Mouse (Mus musculus): Measurements from ENCODE around the gene Prkce. TPM values are rescaled to one million over a fixed set of nuclear protein-coding genes. Genes with fewer than 3 reads are reported as not detected.

Prkce gene
- polyA plus RNA-seq, 1 experiment from 2014 or later: 5.0 TPM

- Histone ChIP-seq H3K9me3 (ENCODE audit: control insufficient read depth, low read length) (no peaks in the 10 kb centered on the region), H3K27me3 (replicated peaks; ENCODE audit: control insufficient read depth, insufficient read depth, low read length) (no peaks in the 10 kb centered on the region), H3K4me3 (ENCODE audit: low read length) (no peak overlapping the region), H3K9ac (ENCODE audit: low read depth, low read length) (no peak overlapping the region), H3K27ac (ENCODE audit: low read length) (no peak overlapping the region), H3K4me2 (ENCODE audit: low read depth, low read length) (no peak overlapping the region), H3K4me1 (ENCODE audit: control insufficient read depth, insufficient read depth, low read length) (no peaks in the 10 kb centered on the region), H3K36me3 (ENCODE audit: control insufficient read depth, insufficient read depth, low read length) (no peaks in the 10 kb centered on the region)
- ATAC-seq: no peak
- WGBS: 77% methylated on average over 3 of the region's 3 CpGs
Measured at GRCm38 (mm10) chr17:86687021-86687420, 519.4 kb downstream of the Prkce start.

- Histone ChIP-seq H3K9me3 (ENCODE audit: control insufficient read depth, low read length) (no peaks in the 10 kb centered on the region), H3K4me2 (ENCODE audit: low read depth, low read length) (no peak overlapping the region), H3K27me3 (replicated peaks; ENCODE audit: control insufficient read depth, insufficient read depth, low read length) (no peaks in the 10 kb centered on the region), H3K27ac (ENCODE audit: low read length) (no peak overlapping the region), H3K36me3 (ENCODE audit: control insufficient read depth, insufficient read depth, low read length) (no peaks in the 10 kb centered on the region), H3K9ac (ENCODE audit: low read depth, low read length) (no peak overlapping the region), H3K4me1 (ENCODE audit: control insufficient read depth, insufficient read depth, low read length) (no peaks in the 10 kb centered on the region), H3K4me3 (ENCODE audit: low read length) (no peak overlapping the region)
- ATAC-seq: no peak
- 91% methylated on average over 2 of the region's 2 CpGs for WGBS
Measured at GRCm38 (mm10) chr17:86690871-86691390, 523.3 kb downstream of the Prkce start.

DNA sequence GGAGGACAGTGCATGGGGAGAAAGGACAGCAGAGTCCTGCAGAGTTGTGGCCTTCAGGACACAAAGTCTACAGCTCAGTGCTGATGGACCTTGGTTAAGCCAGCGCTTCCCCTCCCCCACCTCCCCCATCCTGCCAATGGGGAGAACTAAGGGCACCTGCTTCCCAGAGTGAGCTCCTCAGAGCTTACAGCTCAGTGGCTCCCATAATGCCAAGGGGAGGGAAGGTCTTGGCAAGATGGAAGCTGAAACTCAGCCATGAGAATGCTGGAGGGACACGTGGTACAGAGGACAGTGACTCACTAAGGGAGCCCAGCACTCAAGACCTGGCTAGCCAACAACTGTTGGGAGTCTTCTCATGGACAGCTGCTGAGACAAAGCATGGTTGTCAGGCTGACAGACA lies 530.2 kb downstream of the Prkce start:
- Histone ChIP-seq H3K9me3 (ENCODE audit: control insufficient read depth, low read length) (no peaks in the 10 kb centered on the region), H3K4me1 (ENCODE audit: control insufficient read depth, insufficient read depth, low read length) (no peaks in the 10 kb centered on the region), H3K4me3 (ENCODE audit: low read length) (no peak overlapping the region), H3K9ac (ENCODE audit: low read depth, low read length) (no peak overlapping the region), H3K27ac (ENCODE audit: low read length) (no peak overlapping the region), H3K4me2 (ENCODE audit: low read depth, low read length) (no peak overlapping the region), H3K27me3 (replicated peaks; ENCODE audit: control insufficient read depth, insufficient read depth, low read length) (no peaks in the 10 kb centered on the region), H3K36me3 (ENCODE audit: control insufficient read depth, insufficient read depth, low read length) (no peaks in the 10 kb centered on the region)
- ATAC-seq: no peak
- WGBS: 84% methylated on average over 2 of the region's 2 CpGs

DNA sequence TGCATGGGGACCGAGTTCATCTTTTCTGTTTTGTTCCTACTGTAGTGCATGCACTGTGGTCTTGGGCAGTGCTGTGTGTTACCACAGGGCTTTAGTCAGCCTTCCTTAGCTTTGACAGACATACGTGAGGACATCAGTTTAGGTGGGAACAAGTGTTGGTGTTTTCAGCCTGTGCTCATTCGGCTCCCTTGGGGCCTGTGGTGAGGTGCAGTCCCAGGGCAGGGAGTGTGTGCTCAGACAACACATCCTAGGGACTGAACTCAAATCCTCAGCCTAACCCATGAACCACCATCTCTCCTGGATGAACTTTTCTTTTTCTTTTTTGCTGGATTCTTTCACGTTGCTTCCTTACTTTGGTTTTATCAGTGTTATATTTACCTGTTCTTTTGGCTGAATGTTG lies 535.8 kb downstream of the Prkce start:
- H3K36me3 ChIP-seq (ENCODE audit: control insufficient read depth, insufficient read depth, low read length): no peaks in the 10 kb centered on the region
- H3K27me3 ChIP-seq (replicated peaks; ENCODE audit: control insufficient read depth, insufficient read depth, low read length): no peaks in the 10 kb centered on the region
- no peak overlapping the region for H3K27ac ChIP-seq (ENCODE audit: low read length)
- no peaks in the 10 kb centered on the region for H3K9me3 ChIP-seq (ENCODE audit: control insufficient read depth, low read length)
- WGBS: 75% methylated on average over 4 of the region's 4 CpGs
- H3K9ac ChIP-seq (ENCODE audit: low read depth, low read length): no peak overlapping the region
- no peak for ATAC-seq
- H3K4me1 ChIP-seq (ENCODE audit: control insufficient read depth, insufficient read depth, low read length): no peaks in the 10 kb centered on the region
- no peak overlapping the region for H3K4me2 ChIP-seq (ENCODE audit: low read depth, low read length)
- H3K4me3 ChIP-seq (ENCODE audit: low read length): no peak overlapping the region

- H3K9me3 ChIP-seq (ENCODE audit: control insufficient read depth, low read length): no peaks in the 10 kb centered on the region
- H3K36me3 ChIP-seq (ENCODE audit: control insufficient read depth, insufficient read depth, low read length): no peaks in the 10 kb centered on the region
- no peak overlapping the region for H3K4me3 ChIP-seq (ENCODE audit: low read length)
- no peak for ATAC-seq
- H3K4me1 ChIP-seq (ENCODE audit: control insufficient read depth, insufficient read depth, low read length): no peaks in the 10 kb centered on the region
- no peaks in the 10 kb centered on the region for H3K27me3 ChIP-seq (replicated peaks; ENCODE audit: control insufficient read depth, insufficient read depth, low read length)
- no peak overlapping the region for H3K9ac ChIP-seq (ENCODE audit: low read depth, low read length)
- no peak overlapping the region for H3K27ac ChIP-seq (ENCODE audit: low read length)
- H3K4me2 ChIP-seq (ENCODE audit: low read depth, low read length): no peak overlapping the region
- WGBS: 82% methylated on average over 3 of the region's 3 CpGs
Measured at GRCm38 (mm10) chr17:86705236-86705635, 537.7 kb downstream of the Prkce start.

GRCm38 (mm10) chr17:86706467-86706866 lies 538.9 kb downstream of the Prkce start:
- no peaks in the 10 kb centered on the region for H3K4me1 ChIP-seq (ENCODE audit: control insufficient read depth, insufficient read depth, low read length)
- no peaks in the 10 kb centered on the region for H3K36me3 ChIP-seq (ENCODE audit: control insufficient read depth, insufficient read depth, low read length)
- no peak overlapping the region for H3K4me2 ChIP-seq (ENCODE audit: low read depth, low read length)
- 75% methylated on average over 1 of the region's 1 CpGs for WGBS
- no peaks in the 10 kb centered on the region for H3K27me3 ChIP-seq (replicated peaks; ENCODE audit: control insufficient read depth, insufficient read depth, low read length)
- no peaks in the 10 kb centered on the region for H3K9me3 ChIP-seq (ENCODE audit: control insufficient read depth, low read length)
- H3K4me3 ChIP-seq (ENCODE audit: low read length): no peak overlapping the region
- no peak for ATAC-seq
- H3K9ac ChIP-seq (ENCODE audit: low read depth, low read length): no peak overlapping the region
- H3K27ac ChIP-seq (ENCODE audit: low read length): no peak overlapping the region

Other genes with a start within 250 kb of the Prkce start
- 13.2 and 13.3 TPM in 2 replicates for gene Srbd1, start 22.6 kb upstream of the Prkce start, polyA plus RNA-seq (2015; fragmentation: Nextera tagmentation; extraction: Ambion mirVana)